ENCODE assay signal across 8 mouse cellular contexts in the genomic region with DNA sequence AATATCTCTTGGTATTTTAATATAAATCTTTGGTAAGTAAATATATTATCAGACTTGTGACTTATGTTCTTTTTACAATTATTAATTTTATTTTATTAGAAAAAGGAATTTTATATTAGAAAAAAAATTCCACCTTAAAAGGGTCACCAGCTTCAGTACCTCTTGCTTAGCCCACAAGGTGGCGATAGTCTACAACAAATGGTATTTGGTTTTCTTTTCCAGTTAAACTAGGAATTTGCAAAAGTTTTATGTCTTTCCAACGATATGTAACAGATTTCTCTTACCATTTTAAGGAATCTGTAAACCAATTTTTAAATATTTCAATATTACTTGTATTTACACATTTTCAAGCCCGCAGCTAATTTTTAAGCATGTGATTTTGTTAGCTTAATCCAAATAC. TPM values are rescaled to one million over a fixed set of nuclear protein-coding genes. Genes with fewer than 3 reads are reported as not detected.
DNase-seq lines count a peak whose midpoint lies in the region; ATAC-seq and TF ChIP-seq lines count a peak whose summit lies in the region.

No protein-coding gene starts in this region.

- H3K9me3 ChIP-seq in hindbrain, embryonic 12.5 days (replicated peaks) = no peaks in the 10 kb centered on the region
- H3K9me3 ChIP-seq in hindbrain, embryonic 16.5 days (ENCODE audit: control insufficient read depth, low read length) = no peaks in the 10 kb centered on the region
- H3K9me3 ChIP-seq in CH12.LX (replicated peaks; ENCODE audit: low read length) = peaks cover 10% of the 10 kb centered on the region
- no peaks in the 10 kb centered on the region for H3K9me3 ChIP-seq in heart, embryonic 15.5 days (replicated peaks)
- H3K9me3 ChIP-seq in limb, embryonic 14.5 days (ENCODE audit: control insufficient read depth, low read length) = no peaks in the 10 kb centered on the region
- H3K9me3 ChIP-seq in intestine, embryonic 16.5 days (ENCODE audit: control insufficient read depth, low read length) = no peaks in the 10 kb centered on the region

- H3K4me1 ChIP-seq in hindbrain, embryonic 12.5 days = peaks cover 9% of the 10 kb centered on the region
- peaks cover 8% of the 10 kb centered on the region for H3K4me1 ChIP-seq in hindbrain, embryonic 16.5 days (ENCODE audit: control insufficient read depth, insufficient read depth, low read depth, low read length)
- no peaks in the 10 kb centered on the region for H3K4me1 ChIP-seq in CH12.LX (ENCODE audit: control insufficient read depth in 1 of 2, insufficient read depth in 2 of 2)
- H3K4me1 ChIP-seq in heart, embryonic 15.5 days (replicated peaks) = peaks cover 14% of the 10 kb centered on the region
- H3K4me1 ChIP-seq in limb, embryonic 14.5 days (ENCODE audit: control insufficient read depth, insufficient read depth, low read length) = peaks cover 4% of the 10 kb centered on the region; the same call in 1 of the 2 replicates
- H3K4me1 ChIP-seq in intestine, embryonic 16.5 days (ENCODE audit: control insufficient read depth, insufficient read depth, low read length) = 0 out of 2 replicates have a peak, but pooled peaks cover 4% of the 10 kb centered on the region

- 0 out of 2 replicates have a peak overlapping the region, but pooled peaks have one; percentile 11 for H3K4me2 ChIP-seq in hindbrain, embryonic 12.5 days (replicated peaks)
- H3K4me2 ChIP-seq in hindbrain, embryonic 16.5 days (ENCODE audit: low read length) = no peak overlapping the region; the same call in 1 of the 2 replicates
- H3K4me2 ChIP-seq in CH12.LX (ENCODE audit: insufficient read depth, low read depth, poor library complexity, severe bottlenecking) = peak overlapping the region; percentile 62; the same call in 1 of the 2 replicates
- peak overlapping the region; percentile 48 for H3K4me2 ChIP-seq in heart, embryonic 15.5 days
- H3K4me2 ChIP-seq in limb, embryonic 14.5 days (replicated peaks; ENCODE audit: low read depth, low read length, severe bottlenecking) = peak overlapping the region; percentile 25; the same call in 1 of the 2 replicates
- H3K4me2 ChIP-seq in intestine, embryonic 16.5 days (ENCODE audit: low read depth, low read length) = no peak overlapping the region

- in situ Hi-C loops in CH12.LX (cut with MboI; ENCODE audit: low pct_ligation_motif_present, low pct_unique_long_range_greater_than_20kb, low sequenced_read_pairs) = loop anchor here (5.0 to 25.0 kb wide), 6 partner anchors 505 to 1580 kb away; no protein-coding TSS in a partner anchor

- TF ChIP-seq RAD21 in CH12.LX (IDR thresholded peaks at IDR 0.05; ENCODE audit: low read depth, low read length) = peak; percentile 98

- TF ChIP-seq POLR2A in CH12.LX (IDR thresholded peaks at IDR 0.05; ENCODE audit: low read depth, low read length) = no peak
- TF ChIP-seq POLR2A in limb, embryonic 14.5 days (IDR thresholded peaks at IDR 0.05; ENCODE audit: borderline replicate concordance, extremely low read depth, insufficient read depth, insufficient read length) = no peak

- TF ChIP-seq EP300 in CH12.LX (IDR thresholded peaks at IDR 0.05; ENCODE audit: low read length) = no peak

- peak; percentile 31 to 90; a peak in 3 of 4 replicates for TF ChIP-seq CTCF in CH12.LX (conservative IDR thresholded peaks at IDR 0.05 in 1 of 2, IDR thresholded peaks at IDR 0.05 in 1 of 2; ENCODE audit: low read depth in 2 of 2, low read length in 2 of 2)

- peak; percentile 69 for DNase-seq in CH12.LX (ENCODE audit: extremely low read depth)
- peak; percentile 25 for DNase-seq in adrenal gland, postnatal 25 days
- DNase-seq in limb, embryonic 14.5 days (ENCODE audit: low spot score) = peak; percentile 88
- DNase-seq in testis, postnatal 14 days (ENCODE audit: low spot score) = peak; percentile 22

- no peak overlapping the region for H3K27ac ChIP-seq in hindbrain, embryonic 12.5 days
- no peak overlapping the region for H3K27ac ChIP-seq in hindbrain, embryonic 16.5 days (ENCODE audit: low read depth, low read length)
- no peak overlapping the region for H3K27ac ChIP-seq in CH12.LX (ENCODE audit: insufficient read depth, low read depth)
- H3K27ac ChIP-seq in heart, embryonic 15.5 days = 0 out of 2 replicates have a peak overlapping the region, but pooled peaks have one; percentile 34
- no peak overlapping the region for H3K27ac ChIP-seq in limb, embryonic 14.5 days (replicated peaks; ENCODE audit: low read depth, low read length)
- H3K27ac ChIP-seq in intestine, embryonic 16.5 days (ENCODE audit: low read length) = no peak overlapping the region

- no peak overlapping the region for H3K4me3 ChIP-seq in hindbrain, embryonic 12.5 days
- no peak overlapping the region for H3K4me3 ChIP-seq in hindbrain, embryonic 16.5 days (ENCODE audit: low read length)
- H3K4me3 ChIP-seq in CH12.LX (replicated peaks in 1 of 3; ENCODE audit: low read depth in 2 of 3, low read length in 2 of 3, poor library complexity in 1 of 3) = no peak overlapping the region
- no peak overlapping the region for H3K4me3 ChIP-seq in heart, embryonic 15.5 days
- H3K4me3 ChIP-seq in limb, embryonic 14.5 days (replicated peaks; ENCODE audit: low read length) = no peak overlapping the region
- H3K4me3 ChIP-seq in intestine, embryonic 16.5 days (ENCODE audit: low read length) = no peak overlapping the region

- no peak overlapping the region for H3K9ac ChIP-seq in hindbrain, embryonic 12.5 days
- no peak overlapping the region for H3K9ac ChIP-seq in hindbrain, embryonic 16.5 days (ENCODE audit: low read depth, low read length)
- H3K9ac ChIP-seq in CH12.LX (ENCODE audit: insufficient read depth, low read depth) = no peak overlapping the region
- no peak overlapping the region for H3K9ac ChIP-seq in heart, embryonic 15.5 days
- H3K9ac ChIP-seq in limb, embryonic 14.5 days (ENCODE audit: low read depth, low read length, severe bottlenecking) = no peak overlapping the region
- no peak overlapping the region for H3K9ac ChIP-seq in intestine, embryonic 16.5 days (ENCODE audit: low read depth, low read length)

- dilution Hi-C loops in CH12.LX (cut with MboI; ENCODE audit: extremely low pct_ligation_motif_present, extremely low pct_unique_long_range_greater_than_20kb, low sequenced_read_pairs) = no loop called here

- no peaks in the 10 kb centered on the region for H3K36me3 ChIP-seq in hindbrain, embryonic 12.5 days
- H3K36me3 ChIP-seq in hindbrain, embryonic 16.5 days (ENCODE audit: control insufficient read depth, insufficient read depth, low read length) = no peaks in the 10 kb centered on the region
- no peaks in the 10 kb centered on the region for H3K36me3 ChIP-seq in CH12.LX (replicated peaks in 1 of 2; ENCODE audit: control insufficient read depth in 1 of 2, insufficient read depth in 1 of 2, low read length in 1 of 2)
- H3K36me3 ChIP-seq in heart, embryonic 15.5 days = no peaks in the 10 kb centered on the region
- H3K36me3 ChIP-seq in limb, embryonic 14.5 days (ENCODE audit: control insufficient read depth, insufficient read depth, low read length) = no peaks in the 10 kb centered on the region
- no peaks in the 10 kb centered on the region for H3K36me3 ChIP-seq in intestine, embryonic 16.5 days (ENCODE audit: control insufficient read depth, insufficient read depth, low read length)

- no peaks in the 10 kb centered on the region for H3K79me2 ChIP-seq in CH12.LX (replicated peaks; ENCODE audit: control insufficient read depth, extremely low read depth, insufficient read depth, poor library complexity, severe bottlenecking)

- WGBS in hindbrain, embryonic 12.5 days = 22% methylated on average over 3 of the region's 3 CpGs
- WGBS in hindbrain, embryonic 16.5 days = 20% methylated on average over 3 of the region's 3 CpGs
- 21% methylated on average over 3 of the region's 3 CpGs for WGBS in heart, embryonic 15.5 days
- 18% methylated on average over 3 of the region's 3 CpGs for WGBS in limb, embryonic 14.5 days
- WGBS in intestine, embryonic 16.5 days = 19% methylated on average over 3 of the region's 3 CpGs

- ATAC-seq in hindbrain, embryonic 12.5 days (ENCODE audit: low FRiP score) = no peak
- no peak for ATAC-seq in hindbrain, embryonic 16.5 days
- ATAC-seq in heart, embryonic 15.5 days (replicated peaks; ENCODE audit: insufficient number of reproducible peaks, insufficient read depth, low FRiP score, low read depth) = no peak
- ATAC-seq in limb, embryonic 14.5 days (ENCODE audit: low FRiP score, low read depth) = no peak
- ATAC-seq in intestine, embryonic 16.5 days = no peak

- no peaks in the 10 kb centered on the region for H3K27me3 ChIP-seq in hindbrain, embryonic 12.5 days
- H3K27me3 ChIP-seq in hindbrain, embryonic 16.5 days (replicated peaks; ENCODE audit: control insufficient read depth, insufficient read depth, low read length) = no peaks in the 10 kb centered on the region
- no peaks in the 10 kb centered on the region for H3K27me3 ChIP-seq in CH12.LX (replicated peaks)
- no peaks in the 10 kb centered on the region for H3K27me3 ChIP-seq in heart, embryonic 15.5 days
- H3K27me3 ChIP-seq in limb, embryonic 14.5 days (ENCODE audit: control insufficient read depth, insufficient read depth, low read length) = no peaks in the 10 kb centered on the region
- H3K27me3 ChIP-seq in intestine, embryonic 16.5 days (replicated peaks; ENCODE audit: control insufficient read depth, insufficient read depth, low read length) = no peaks in the 10 kb centered on the region

TF ChIP-seq in CH12.LX, 34 proteins besides CTCF, POLR2A, EP300 and RAD21 (continues in another document):
- TF ChIP-seq UBTF (IDR thresholded peaks at IDR 0.05; ENCODE audit: low read depth, low read length) (no peak), ZNF384 (IDR thresholded peaks at IDR 0.05; ENCODE audit: low read depth, low read length) (peak; percentile 69), JUND (conservative IDR thresholded peaks at IDR 0.05; ENCODE audit: low read depth, low read length) (0 out of 2 replicates have a peak, but pooled peaks have one; percentile 27), ZC3H11A (IDR thresholded peaks at IDR 0.05; ENCODE audit: low read depth, low read length) (peak; percentile 53), IRF4 (IDR thresholded peaks at IDR 0.05; ENCODE audit: low read depth, low read length) (0 out of 2 replicates have a peak, but pooled peaks have one; percentile 5), SMC3 (IDR thresholded peaks at IDR 0.05; ENCODE audit: low read depth, low read length) (peak; percentile 80), KAT2A (IDR thresholded peaks at IDR 0.05; ENCODE audit: insufficient replicate concordance, low read length) (no peak)

RNA-seq across cellular contexts. Expression of gene Adamts1, which starts 4.2 kb away (rescaled TPM):
- 22.8 and 26.7 TPM in 2 replicates for polyA plus RNA-seq in hindbrain, embryonic 12.5 days (2016; fragmentation: Nextera tagmentation; extraction: Ambion mirVana)
- polyA plus RNA-seq in hindbrain, embryonic 16.5 days (2015; fragmentation: Nextera tagmentation; extraction: Ambion mirVana) = 14.7 and 15.9 TPM in 2 replicates
- total RNA-seq in CH12.LX (2012; rRNA removed) = not detected in 2 replicates
- total RNA-seq in CH12.LX (2014; rRNA removed) = not detected in 2 replicates
- not detected in 2 replicates for polyA plus RNA-seq in CH12.LX (2012; ENCODE audit: insufficient read length, low read depth)
- total RNA-seq in adrenal gland, postnatal 25 days (2021) = 13.8 and 16.4 TPM in 2 replicates
- polyA plus RNA-seq in heart, embryonic 15.5 days (2015; fragmentation: Nextera tagmentation; extraction: Ambion mirVana) = 40.2 and 50.6 TPM in 2 replicates
- 43.1 and 60.4 TPM in 2 replicates for polyA plus RNA-seq in limb, embryonic 14.5 days (2012; rRNA removed)
- 43.0 and 49.9 TPM in 2 replicates for polyA plus RNA-seq in limb, embryonic 14.5 days (2014; fragmentation: Nextera tagmentation; extraction: Ambion mirVana)
- polyA plus RNA-seq in intestine, embryonic 16.5 days (2015; fragmentation: Nextera tagmentation; extraction: Ambion mirVana) = 22.4 TPM in 2 replicates

Comparison
In these comparisons a context has a peak if more than half of its experiments do, and no peak if none do; other contexts are left out.
1. H3K4me2 ChIP-seq: peak in hindbrain, embryonic 12.5 days (single experiment), CH12.LX (single experiment), heart, embryonic 15.5 days (single experiment) and limb, embryonic 14.5 days (single experiment); none in hindbrain, embryonic 16.5 days (single experiment) and intestine, embryonic 16.5 days (single experiment).
2. DNase-seq: peak in every context shown above with its lines; median percentile 88 in limb, embryonic 14.5 days; 69 in CH12.LX; 25 in adrenal gland, postnatal 25 days; 22 in testis, postnatal 14 days.
3. RNA of gene Adamts1, which starts 4.2 kb away (polyA plus RNA-seq): 43.0 to 60.4 TPM in limb, embryonic 14.5 days, 40.2 to 50.6 TPM in heart, embryonic 15.5 days, 22.8 to 26.7 TPM in hindbrain, embryonic 12.5 days, 22.4 TPM in intestine, embryonic 16.5 days and 14.7 to 15.9 TPM in hindbrain, embryonic 16.5 days; not detected in CH12.LX; every median in the first group is over 10 times any median in the second.